ENCODE assay signal across 17 mouse cellular contexts in genomic region chr10:117683734-117684037, GRCm38 (mm10).
"Had no signal": no experiment of that assay in that cellular context is flagged by ENCODE, and none has a peak within 500 bp of the region (broad histone marks: within the 10 kb centered on the region; RNA-seq: fewer than 3 reads in every experiment).

No protein-coding gene starts in this region.

- H3K27me3 ChIP-seq: neural tube, embryonic 12.5 days; neural tube, embryonic 13.5 days; neural tube, embryonic 15.5 days; stomach, embryonic 15.5 days had no signal

- H3K4me3 ChIP-seq: neural tube, embryonic 12.5 days; neural tube, embryonic 13.5 days; neural tube, embryonic 15.5 days; stomach, embryonic 15.5 days had no signal

- H3K9me3 ChIP-seq: neural tube, embryonic 12.5 days; neural tube, embryonic 13.5 days; neural tube, embryonic 15.5 days; stomach, embryonic 15.5 days had no signal

- DNase-seq: retina, postnatal 1 day; right cerebral cortex, adult 18-20 months; right cerebral cortex, postnatal 14 days; right cerebral cortex, postnatal 25 days; right cerebral cortex, postnatal 4 days; spleen, adult 18-20 months; thymus, adult 18-20 months; thymus, adult 2 months; thymus, postnatal 14 days; thymus, postnatal 25 days; thymus, postnatal 36 days; thymus, postnatal 4 days had no signal

- H3K9ac ChIP-seq: neural tube, embryonic 12.5 days; neural tube, embryonic 13.5 days; neural tube, embryonic 15.5 days; stomach, embryonic 15.5 days had no signal

- H3K4me2 ChIP-seq: neural tube, embryonic 12.5 days; neural tube, embryonic 13.5 days; neural tube, embryonic 15.5 days; stomach, embryonic 15.5 days had no signal

- H3K4me1 ChIP-seq: neural tube, embryonic 12.5 days; neural tube, embryonic 13.5 days; neural tube, embryonic 15.5 days; stomach, embryonic 15.5 days had no signal

- H3K27ac ChIP-seq: neural tube, embryonic 12.5 days; neural tube, embryonic 13.5 days; neural tube, embryonic 15.5 days; stomach, embryonic 15.5 days; stomach, postnatal 0 days had no signal
